Mouse (Mus musculus) hematopoietic stem cell, adult 5-6 weeks (primary cell): ENCODE measurements around the gene Cdkl4. TPM values are rescaled to one million over a fixed set of nuclear protein-coding genes. Genes with fewer than 3 reads are reported as not detected.

Source experiments
- ATAC-seq, 2 experiments: fragments of 125-278 bp in 1 of 2; replicated peaks in 1 of 2; 2 replicates each; pipeline ENCODE4 v1.8.0; 2016 to 2017; ENCODE audit warnings: inconsistent platforms in 2 of 2, mild to moderate bottlenecking in 2 of 2, moderate number of reproducible peaks in 2 of 2, low read depth in 1 of 2, moderate TSS enrichment in 1 of 2; ENCODE audit not compliant: low FRiP score in 2 of 2, poor library complexity in 2 of 2, severe bottlenecking in 2 of 2, insufficient read depth in 1 of 2, low TSS enrichment in 1 of 2
- total RNA-seq: library from RNA; stranded (forward); fragments of 172-1452, 232-1000 nt; gene quantifications from 2 replicates; pipeline ENCODE4 v1.2.3, GENCODE M21; 2017

The Cdkl4 gene
- total RNA-seq, result 0.75 TPM in 1 of 2 replicates, not detected in the other

DNA sequence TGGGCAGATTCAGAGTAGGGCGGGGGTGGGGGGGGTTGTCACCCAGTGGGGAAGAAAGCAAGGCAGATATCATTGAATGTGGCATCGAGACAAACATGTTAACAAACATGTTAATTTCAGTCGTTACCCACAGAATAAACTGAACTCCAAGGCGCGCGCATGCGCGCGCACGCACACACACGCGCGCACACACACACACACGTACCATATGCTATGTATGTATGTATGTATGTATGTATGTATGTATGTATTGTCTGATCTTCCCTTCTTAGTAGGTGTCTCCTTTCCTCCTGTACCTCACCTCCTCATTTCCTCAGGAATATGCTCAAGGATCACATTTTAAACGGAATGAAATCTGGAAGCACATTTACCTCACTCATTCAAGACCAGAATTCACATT is at the start of gene Cdkl4:
Gene Cdkl4, minus strand, starts transcription at position 175 of the 400 bp plus-strand sequence.
- no peak for ATAC-seq

DNA sequence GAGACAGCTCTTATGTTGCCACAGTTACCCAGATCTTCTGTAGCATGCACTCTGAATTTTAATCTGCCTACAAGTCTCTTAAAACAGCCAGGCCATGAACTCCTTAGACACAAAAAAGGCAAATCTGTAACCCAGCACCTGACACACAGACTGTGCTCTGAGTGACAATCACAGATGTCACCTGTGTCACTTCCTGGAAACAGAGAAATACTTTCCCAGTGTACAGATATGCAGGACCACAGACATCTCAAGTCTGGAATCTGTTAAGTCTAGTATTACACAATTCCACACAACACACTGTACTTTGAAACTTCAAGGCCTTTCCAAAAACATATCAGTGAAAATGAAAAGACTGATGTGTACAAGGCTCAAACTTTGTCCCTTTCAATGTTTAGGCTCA is 47.4 kb upstream of the Cdkl4 start:
- no peak for ATAC-seq

- no peak for ATAC-seq
Observed at GRCm38 (mm10) chr17:80621691-80622090, 44.1 kb upstream of the Cdkl4 start.

GRCm38 (mm10) chr17:80620786-80621423 is 43.3 kb upstream of the Cdkl4 start:
- peak; percentile 89 to 94 for ATAC-seq

GRCm38 (mm10) chr17:80619556-80619955 is 41.9 kb upstream of the Cdkl4 start:
- no peak for ATAC-seq

DNA sequence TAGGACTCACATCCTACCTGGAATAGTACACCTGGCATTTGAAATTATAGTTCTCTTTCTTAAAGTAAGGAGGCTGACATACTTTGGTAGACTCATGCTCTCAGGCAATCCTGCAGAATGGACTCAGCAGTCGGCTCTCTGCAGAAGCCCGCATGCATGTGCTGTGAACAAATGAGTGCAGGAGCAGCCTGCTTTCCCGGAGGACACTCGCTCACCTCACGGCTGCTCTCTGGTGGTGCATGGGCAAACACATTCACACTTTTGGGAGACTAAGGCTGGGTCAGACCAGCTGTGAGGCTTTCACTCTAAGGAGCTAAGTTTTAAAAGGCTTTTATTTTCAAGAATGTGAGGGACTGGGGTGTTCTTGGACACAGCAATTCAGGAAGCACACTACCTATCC is 41.3 kb upstream of the Cdkl4 start:
- no peak for ATAC-seq

DNA sequence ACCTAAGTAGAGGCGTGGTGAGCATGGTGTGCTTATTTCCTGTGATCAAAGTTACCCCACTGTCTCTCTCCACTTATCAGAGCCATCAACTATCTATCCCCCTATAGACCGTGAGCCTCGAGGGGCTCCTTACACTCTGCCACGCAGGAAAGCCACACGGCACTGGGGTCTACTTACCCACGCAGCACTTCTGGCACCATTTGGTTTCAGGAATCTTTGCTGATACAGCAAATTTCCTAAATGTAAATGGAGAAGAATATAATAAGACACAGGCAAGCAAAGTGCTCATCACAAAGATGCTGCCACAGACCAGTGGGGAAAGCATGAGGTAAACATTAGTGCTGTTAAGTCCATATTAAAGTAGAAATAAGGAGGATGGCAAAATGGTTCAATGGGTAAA is 26.2 kb upstream of the Cdkl4 start:
- ATAC-seq, result no peak

GRCm38 (mm10) chr17:80603079-80603625 is 25.5 kb upstream of the Cdkl4 start:
- ATAC-seq, result no peak

GRCm38 (mm10) chr17:80601371-80601770 is 23.8 kb upstream of the Cdkl4 start:
- ATAC-seq, result 0 out of 4 replicates have a peak, but pooled peaks of 1 of the 2 experiments have one; percentile 42

- no peak for ATAC-seq
Observed at GRCm38 (mm10) chr17:80583051-80583450, 5.4 kb upstream of the Cdkl4 start.

DNA sequence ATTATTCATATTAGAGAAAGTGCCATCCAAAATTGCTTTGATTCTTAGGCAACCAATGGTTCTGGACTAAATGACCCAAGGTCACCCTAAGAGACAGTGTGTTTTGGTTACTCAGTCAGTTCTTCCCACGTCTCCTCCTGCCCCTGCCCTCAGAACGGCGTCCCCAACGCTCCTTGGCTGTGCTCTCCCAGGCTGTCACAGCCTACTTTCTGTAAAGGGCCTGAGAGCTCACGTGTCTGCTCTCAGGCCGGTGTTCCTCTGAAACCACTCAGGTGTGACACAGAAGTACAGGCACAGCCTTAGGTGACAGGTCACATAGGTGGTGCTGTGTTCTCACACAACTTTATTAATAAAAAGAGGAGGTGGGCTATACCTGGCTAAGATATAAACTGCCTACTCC is 2.3 kb upstream of the Cdkl4 start:
- ATAC-seq, result no peak

- ATAC-seq, result no peak
Observed at GRCm38 (mm10) chr17:80579089-80579488, 1.5 kb upstream of the Cdkl4 start.

- ATAC-seq, result no peak
Observed at GRCm38 (mm10) chr17:80578041-80578440, 428 bp upstream of the Cdkl4 start.

DNA sequence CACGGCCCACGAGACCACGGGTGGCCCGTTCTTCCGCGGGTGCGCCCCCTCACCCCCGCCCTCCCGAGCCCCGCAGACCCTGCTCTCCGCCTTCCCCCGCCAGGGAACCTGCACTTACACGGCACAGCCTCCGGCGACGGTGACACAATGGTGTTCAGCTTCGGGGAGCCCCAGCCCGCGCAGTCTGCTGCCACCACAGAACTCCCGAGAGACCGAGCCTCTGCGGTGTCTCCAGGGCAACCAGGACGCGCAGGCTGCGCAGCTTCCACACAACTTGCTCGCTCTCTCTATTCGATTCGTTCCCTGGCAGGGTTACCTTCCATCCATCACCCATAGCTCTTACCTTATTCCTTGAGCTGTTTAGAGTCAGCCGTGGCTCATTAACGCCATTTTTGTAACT is 399 bp downstream of the Cdkl4 start:
- peak; percentile 93 to 95 for ATAC-seq

DNA sequence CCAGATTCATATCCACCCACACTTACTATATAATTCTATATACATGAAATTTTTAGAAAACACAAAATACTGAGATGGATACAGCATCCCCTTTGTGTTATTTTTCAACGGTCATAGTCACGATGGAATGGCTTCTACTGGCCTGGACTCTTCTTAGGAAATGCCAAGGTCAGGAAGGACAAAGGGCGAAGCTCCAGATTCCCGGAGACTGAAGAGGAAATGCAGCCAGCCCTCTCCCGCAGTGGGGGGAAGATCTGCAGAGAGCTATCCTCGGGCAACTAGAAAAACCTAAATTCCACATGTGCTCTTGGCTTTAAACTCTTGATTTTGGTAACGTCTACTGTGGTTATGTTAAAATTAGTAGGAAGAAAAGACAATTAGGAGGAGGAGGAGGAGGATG is 2.6 kb downstream of the Cdkl4 start:
- ATAC-seq, result no peak

DNA sequence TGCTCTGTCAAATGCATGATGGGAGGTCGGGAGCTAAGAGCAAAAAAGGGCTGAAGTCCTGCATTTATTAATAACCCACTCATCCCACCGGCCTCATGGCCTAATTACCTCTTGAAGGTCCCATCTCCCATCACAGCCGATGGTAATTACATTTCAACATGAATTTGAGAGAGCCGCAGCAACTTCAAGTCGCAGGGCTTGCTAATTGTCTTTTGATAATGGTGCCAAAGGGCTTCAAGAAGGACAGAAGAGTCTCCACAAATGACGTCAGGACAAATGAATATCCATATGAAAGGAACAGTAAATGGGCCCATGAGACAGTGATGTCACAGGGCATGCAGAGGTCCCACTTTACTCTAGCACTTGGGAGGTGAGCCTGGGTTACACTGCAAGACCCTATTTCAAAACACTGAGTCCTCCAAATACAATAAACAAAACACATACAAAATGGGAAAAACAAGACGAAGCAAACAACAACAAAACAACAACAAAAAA is 3.1 kb downstream of the Cdkl4 start:
- ATAC-seq, result no peak

DNA sequence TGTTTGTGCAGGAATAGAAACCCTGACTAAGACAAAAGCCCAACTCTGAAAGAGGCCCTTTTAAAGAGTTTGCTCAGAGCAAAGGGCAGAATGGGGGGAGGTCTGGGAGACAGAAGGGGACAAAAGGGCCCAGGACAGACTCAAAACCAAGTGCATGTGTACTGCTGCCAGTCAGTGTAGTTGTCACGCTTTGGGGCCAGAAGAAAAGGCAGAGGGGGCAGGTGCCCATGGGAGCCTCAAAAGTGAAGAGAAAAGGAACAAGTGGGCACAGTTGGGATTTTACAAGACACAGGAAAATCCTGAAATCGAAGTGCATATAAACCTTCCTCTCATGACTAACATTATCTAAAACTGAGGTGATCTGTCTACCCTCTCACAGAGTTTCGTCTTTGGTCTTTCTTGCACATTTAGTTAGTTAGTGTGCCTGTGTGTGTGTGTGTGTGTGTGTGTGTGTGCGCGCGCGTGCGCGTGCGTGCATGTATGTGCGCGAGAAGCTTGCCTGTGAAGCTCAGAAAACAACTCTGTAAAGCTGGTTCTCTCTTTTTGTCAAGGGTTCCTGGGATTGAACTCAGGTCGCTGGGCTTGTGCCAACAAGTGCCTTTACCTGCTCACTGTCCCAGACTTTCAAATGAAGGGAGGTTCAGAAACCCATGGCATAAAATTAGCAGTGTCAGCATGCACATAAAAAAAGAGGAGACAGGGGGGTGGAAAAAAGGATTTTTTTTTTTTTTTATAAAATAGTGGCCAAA is 5.3 kb downstream of the Cdkl4 start:
- ATAC-seq, result no peak

DNA sequence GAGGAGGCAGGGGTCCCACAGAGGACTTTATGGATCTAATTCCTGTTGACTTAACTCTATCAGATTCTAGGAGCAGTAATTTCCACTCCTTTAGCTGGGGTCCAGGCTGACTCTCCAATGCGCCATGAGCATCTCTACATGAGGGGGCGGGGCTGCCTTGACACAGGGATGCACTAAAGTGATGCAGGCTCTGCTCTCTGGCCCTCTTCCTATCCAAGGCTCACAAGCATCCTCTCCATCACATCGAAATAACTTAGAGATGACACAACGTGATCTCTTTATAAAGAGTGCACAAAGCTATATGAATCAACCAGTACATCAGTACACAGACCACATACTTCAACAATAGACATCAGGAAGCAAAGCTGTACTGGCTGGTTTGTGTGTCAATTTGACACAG is 6.2 kb downstream of the Cdkl4 start:
- ATAC-seq, result no peak
